Mouse (Mus musculus): ENCODE measurements at regions not wholly inside any gene's neighbourhood (a gene's known extent, or its start where the extent isn't known, plus 50 kb on each side); places are given as distances from the start of the nearest gene placed in this dataset.

- no peak for TF ChIP-seq CTCF (IDR thresholded peaks at IDR 0.05; ENCODE audit: borderline replicate concordance, extremely low read depth, insufficient read depth, insufficient read length)
- TF ChIP-seq POLR2A (IDR thresholded peaks at IDR 0.05; ENCODE audit: borderline replicate concordance, extremely low read depth, insufficient read depth, insufficient read length, poor library complexity, severe bottlenecking) = no peak
These were observed 177.6 kb upstream of the Jade1 start for GRCm38 (mm10) chr3:41377826-41378406.

Data from brain, embryonic 14.5 days (tissue).